Mouse (Mus musculus) hindbrain, embryonic 11.5 days (tissue): ENCODE data around the gene Nacc2. TPM values are rescaled to one million over a fixed set of nuclear protein-coding genes. Genes with fewer than 3 reads are reported as not detected.

Experiments
- ATAC-seq: fragments of 200-750 bp; cut with Nextera tagmentation; 2 replicates; pipeline ENCODE4 v1.8.0; 2017; ENCODE audit warnings: mild to moderate bottlenecking, moderate TSS enrichment, moderate library complexity; ENCODE audit not compliant: low FRiP score
- DNase-seq: peaks from one replicate; pipeline ENCODE4 v3.0.0-alpha.2; 2015; ENCODE audit warnings: low spot score
- H3K27ac ChIP-seq: fragments of 300-500 bp; sonication (generic); 2 replicates; pipeline ENCODE4 v1.5.1; 2014; ENCODE audit warnings: mild to moderate bottlenecking, low read depth, low read length
- H3K27me3 ChIP-seq: fragments of 300-500 bp; sonication (generic); 2 replicates; pipeline ENCODE4 v1.6.1; 2014; ENCODE audit warnings: mild to moderate bottlenecking, low read length, moderate library complexity, mixed read lengths; ENCODE audit not compliant: control insufficient read depth, insufficient read depth
- H3K36me3 ChIP-seq: fragments of 300-500 bp; sonication (generic); 2 replicates; pipeline ENCODE4 v1.6.1; 2014; ENCODE audit warnings: mild to moderate bottlenecking, low read length, moderate library complexity, mixed read lengths; ENCODE audit not compliant: control insufficient read depth, insufficient read depth
- H3K4me1 ChIP-seq: fragments of 300-500 bp; sonication (generic); replicated peaks from 2 replicates; pipeline ENCODE4 v1.6.1; 2014; ENCODE audit warnings: low read length, mixed read lengths; ENCODE audit not compliant: control insufficient read depth, insufficient read depth
- H3K4me2 ChIP-seq: fragments of 300-500 bp; sonication (generic); replicated peaks from 2 replicates; pipeline ENCODE4 v1.6.1; 2014; ENCODE audit warnings: mild to moderate bottlenecking, low read depth, low read length
- H3K4me3 ChIP-seq: fragments of 300-500 bp; sonication (generic); 2 replicates; pipeline ENCODE4 v1.5.1; 2014; ENCODE audit warnings: low read depth, low read length
- H3K9ac ChIP-seq: fragments of 300-500 bp; sonication (generic); 2 replicates; pipeline ENCODE4 v1.6.1; 2014; ENCODE audit warnings: low read depth, low read length
- H3K9me3 ChIP-seq: fragments of 300-500 bp; sonication (generic); 2 replicates; pipeline ENCODE4 v1.6.1; 2016; ENCODE audit warnings: low read length; ENCODE audit not compliant: control insufficient read depth
- WGBS: fragments of 180-500 bp; shearing (Covaris S2); extraction: QIAGEN DNeasy Blood & Tissue Kit; methylation state at CpG from one replicate; pipeline ENCODE4 v1.1.7; 2014; 5-methylcytosine and 5-hydroxymethylcytosine counted together
- polyA plus RNA-seq: library from polyadenylated mRNA; unstranded; fragments of >200 nt; fragmentation: Nextera tagmentation; extraction: Ambion mirVana; gene quantifications from 2 replicates; pipeline ENCODE4 v1.2.1, GENCODE M21; 2014

Gene Nacc2
- polyA plus RNA-seq, 1 experiment from 2014 or later, result 5.7 TPM

- Histone ChIP-seq H3K27ac (no peak overlapping the region), H3K4me1 (0 out of 2 replicates have a peak, but pooled peaks cover 2% of the 10 kb centered on the region), H3K4me3 (peak overlapping the region; percentile 81; the same call in 1 of the 2 replicates), H3K9me3 (no peaks in the 10 kb centered on the region), H3K36me3 (no peaks in the 10 kb centered on the region), H3K4me2 (no peak overlapping the region), H3K27me3 (no peaks in the 10 kb centered on the region), H3K9ac (no peak overlapping the region)
- ATAC-seq, result no peak; the same call in 1 of the 2 replicates
- DNase-seq, result no peak
- 83% methylated on average over 8 of the region's 8 CpGs for WGBS
These were observed 100.8 kb downstream of the Nacc2 start for GRCm38 (mm10) chr2:26022258-26022565.

GRCm38 (mm10) chr2:26021561-26022257 lies 101.3 kb downstream of the Nacc2 start, which contains the start of gene Ubac1:
Ubac1 (minus strand) TSS chr2:26021747.
- Histone ChIP-seq H3K27me3 (no peaks in the 10 kb centered on the region), H3K4me3 (peak within 1 kb of the TSS; percentile 81), H3K27ac (peak within 1 kb of the TSS; percentile 71), H3K4me1 (0 out of 2 replicates have a peak, but pooled peaks cover 2% of the 10 kb centered on the region), H3K9ac (peak within 1 kb of the TSS; percentile 83), H3K4me2 (peak within 1 kb of the TSS; percentile 82), H3K36me3 (no peaks in the 10 kb centered on the region), H3K9me3 (no peaks in the 10 kb centered on the region)
- WGBS, result 5% methylated on average over 50 of the region's 50 CpGs
- peak; percentile 95 for ATAC-seq
- DNase-seq, result peak; percentile 93

GRCm38 (mm10) chr2:26020714-26021560 lies 102.1 kb downstream of the Nacc2 start:
- 2% methylated on average over 37 of the region's 38 CpGs for WGBS
- peak overlapping the region; percentile 82 for H3K4me2 ChIP-seq
- DNase-seq (no peak), ATAC-seq (peak; percentile 45)
- no peaks in the 10 kb centered on the region for H3K9me3 ChIP-seq
- 0 out of 2 replicates have a peak, but pooled peaks cover 2% of the 10 kb centered on the region for H3K4me1 ChIP-seq
- peak overlapping the region; percentile 83 for H3K9ac ChIP-seq
- H3K27ac ChIP-seq, result peak overlapping the region; percentile 71
- no peaks in the 10 kb centered on the region for H3K27me3 ChIP-seq
- no peaks in the 10 kb centered on the region for H3K36me3 ChIP-seq
- peak overlapping the region; percentile 81 for H3K4me3 ChIP-seq

GRCm38 (mm10) chr2:26019923-26020322 lies 103.1 kb downstream of the Nacc2 start:
- WGBS, result 84% methylated on average over 3 of the region's 3 CpGs
- ATAC-seq (no peak), DNase-seq (no peak)
- H3K9ac ChIP-seq, result no peak overlapping the region
- no peak overlapping the region for H3K27ac ChIP-seq
- H3K9me3 ChIP-seq, result no peaks in the 10 kb centered on the region
- 0 out of 2 replicates have a peak overlapping the region, but pooled peaks have one; percentile 82 for H3K4me2 ChIP-seq
- 0 out of 2 replicates have a peak, but pooled peaks cover 2% of the 10 kb centered on the region for H3K4me1 ChIP-seq
- H3K4me3 ChIP-seq, result no peak overlapping the region
- H3K36me3 ChIP-seq, result no peaks in the 10 kb centered on the region
- no peaks in the 10 kb centered on the region for H3K27me3 ChIP-seq

GRCm38 (mm10) chr2:26017326-26017725 lies 105.7 kb downstream of the Nacc2 start:
- Histone ChIP-seq H3K4me1 (0 out of 2 replicates have a peak, but pooled peaks cover 2% of the 10 kb centered on the region), H3K4me3 (no peak overlapping the region), H3K9ac (no peak overlapping the region), H3K36me3 (0 out of 2 replicates have a peak, but pooled peaks cover 3% of the 10 kb centered on the region), H3K4me2 (no peak overlapping the region), H3K27me3 (no peaks in the 10 kb centered on the region), H3K27ac (no peak overlapping the region), H3K9me3 (no peaks in the 10 kb centered on the region)
- DNase-seq (no peak), ATAC-seq (no peak)
- WGBS, result 78% methylated on average over 4 of the region's 4 CpGs

GRCm38 (mm10) chr2:26013674-26014073 lies 109.3 kb downstream of the Nacc2 start:
- no peaks in the 10 kb centered on the region for H3K27me3 ChIP-seq
- H3K36me3 ChIP-seq, result peaks cover 11% of the 10 kb centered on the region; the same call in 1 of the 2 replicates
- H3K4me2 ChIP-seq, result no peak overlapping the region
- DNase-seq, result no peak
- H3K9ac ChIP-seq, result no peak overlapping the region
- H3K27ac ChIP-seq, result no peak overlapping the region
- no peak for ATAC-seq
- no peaks in the 10 kb centered on the region for H3K9me3 ChIP-seq
- 94% methylated on average over 3 of the region's 3 CpGs for WGBS
- H3K4me1 ChIP-seq, result no peaks in the 10 kb centered on the region
- H3K4me3 ChIP-seq, result no peak overlapping the region

- H3K4me2 ChIP-seq, result no peak overlapping the region
- no peaks in the 10 kb centered on the region for H3K27me3 ChIP-seq
- no peaks in the 10 kb centered on the region for H3K9me3 ChIP-seq
- no peaks in the 10 kb centered on the region for H3K4me1 ChIP-seq
- 79% methylated on average over 1 of the region's 1 CpGs for whole genome bisulfite sequencing
- no peak for DNase-seq
- H3K9ac ChIP-seq, result no peak overlapping the region
- H3K4me3 ChIP-seq, result no peak overlapping the region
- peaks cover 16% of the 10 kb centered on the region for H3K36me3 ChIP-seq
- no peak for ATAC-seq
- no peak overlapping the region for H3K27ac ChIP-seq
These were observed 111.6 kb downstream of the Nacc2 start for GRCm38 (mm10) chr2:26011420-26011819.
